Mouse (Mus musculus): ENCODE data around the gene Syt14.

- TF ChIP-seq USF1 (IDR thresholded peaks at IDR 0.05; ENCODE audit: low read depth) (no peak), REST (IDR thresholded peaks at IDR 0.05; ENCODE audit: insufficient read depth, insufficient read length) (no peak), POLR2A (IDR thresholded peaks at IDR 0.05; ENCODE audit: insufficient read length, low read depth) (no peak), MYOG (IDR thresholded peaks at IDR 0.05; ENCODE audit: control insufficient read depth in 1 of 3, insufficient read depth in 1 of 3, insufficient read length in 2 of 3, low read depth in 2 of 3) (no peak), TCF3 (IDR thresholded peaks at IDR 0.05; ENCODE audit: insufficient read length, low read depth) (no peak), POLR2AphosphoS2 (IDR thresholded peaks at IDR 0.05; ENCODE audit: insufficient read length, low read depth) (no peak), MAX (IDR thresholded peaks at IDR 0.05; ENCODE audit: low read depth) (no peak), TCF12 (IDR thresholded peaks at IDR 0.05; ENCODE audit: insufficient read depth, poor library complexity, severe bottlenecking) (no peak), MYOD1 (IDR thresholded peaks at IDR 0.05; ENCODE audit: control insufficient read depth in 1 of 3, insufficient read length in 2 of 3, low read depth in 2 of 3) (no peak), SRF (IDR thresholded peaks at IDR 0.05; ENCODE audit: control insufficient read depth, insufficient read length, low read depth) (no peak), E2F4 (IDR thresholded peaks at IDR 0.05; ENCODE audit: insufficient read depth) (no peak), CEBPB (IDR thresholded peaks at IDR 0.05; ENCODE audit: insufficient read depth, poor library complexity, severe bottlenecking) (no peak)
Measured at GRCm38 (mm10) chr1:192860273-192860672, 175.3 kb downstream of the Syt14 start.
